Mouse (Mus musculus) megakaryocyte, embryonic 14.5 days (primary cell): ENCODE measurements around the gene Adgrb2.

Source experiments
- FLI1 ChIP-seq: IDR thresholded peaks from 2 replicates; pipeline ENCODE4 v1.6.1; 2012; ENCODE audit warnings: low read length, inconsistent platforms, mixed read lengths
- GATA1 ChIP-seq: IDR thresholded peaks from 3 replicates; pipeline ENCODE4 v1.6.1; 2012; ENCODE audit warnings: mixed read lengths, low read length, inconsistent platforms, borderline replicate concordance

DNA sequence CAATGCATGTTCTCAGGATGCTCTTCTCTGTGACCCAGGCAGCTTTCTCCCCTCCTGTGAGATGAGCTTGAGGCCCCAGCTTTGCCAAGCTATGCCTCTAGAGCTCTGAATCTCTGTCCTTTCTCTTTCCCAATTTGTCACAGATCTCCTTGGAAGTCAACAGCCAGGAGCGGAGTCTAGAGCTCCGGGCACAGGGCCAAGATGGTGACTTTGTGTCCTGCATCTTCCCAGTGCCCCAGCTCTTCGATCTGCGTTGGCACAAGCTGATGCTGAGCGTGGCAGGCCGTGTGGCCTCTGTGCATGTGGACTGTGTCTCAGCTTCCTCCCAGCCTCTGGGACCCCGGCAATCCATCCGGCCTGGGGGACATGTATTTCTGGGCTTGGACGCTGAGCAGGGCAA, 68.4 kb downstream of the Adgrb2 start:
- TF ChIP-seq GATA1 (no peak), FLI1 (no peak)
